Mouse (Mus musculus) hindbrain, embryonic 15.5 days (tissue): Measurements from ENCODE around the gene Dnph1. TPM values are rescaled to one million over a fixed set of nuclear protein-coding genes. Genes with fewer than 3 reads are reported as not detected.

Experiments
- ATAC-seq: fragments of 200-750 bp; cut with Nextera tagmentation; 2 replicates; pipeline ENCODE4 v1.8.0; 2017; ENCODE audit warnings: low read depth, moderate number of reproducible peaks, moderate TSS enrichment; ENCODE audit not compliant: low FRiP score
- H3K27ac ChIP-seq: fragments of 300-500 bp; sonication (generic); replicated peaks from 2 replicates; pipeline ENCODE4 v1.5.1; 2015; ENCODE audit warnings: mild to moderate bottlenecking, inconsistent platforms
- H3K27me3 ChIP-seq: fragments of 300-500 bp; sonication (generic); 2 replicates; pipeline ENCODE4 v1.6.1; 2015; ENCODE audit warnings: control low read depth, inconsistent platforms
- H3K36me3 ChIP-seq: fragments of 300-500 bp; sonication (generic); 2 replicates; pipeline ENCODE4 v1.6.1; 2015; ENCODE audit warnings: control low read depth, inconsistent platforms
- H3K4me1 ChIP-seq: fragments of 300-500 bp; sonication (generic); replicated peaks from 2 replicates; pipeline ENCODE4 v1.6.1; 2015; ENCODE audit warnings: control low read depth, inconsistent platforms
- H3K4me2 ChIP-seq: fragments of 300-500 bp; sonication (generic); 2 replicates; pipeline ENCODE4 v1.6.1; 2015; ENCODE audit warnings: moderate library complexity, mild to moderate bottlenecking, inconsistent platforms
- H3K4me3 ChIP-seq: fragments of 300-500 bp; sonication (generic); 2 replicates; pipeline ENCODE4 v1.5.1; 2015; ENCODE audit warnings: mild to moderate bottlenecking, inconsistent platforms
- H3K9ac ChIP-seq: fragments of 300-500 bp; sonication (generic); 2 replicates; pipeline ENCODE4 v1.6.1; 2015; ENCODE audit warnings: inconsistent platforms
- H3K9me3 ChIP-seq: fragments of 300-500 bp; sonication (generic); 2 replicates; pipeline ENCODE4 v1.6.1; 2016; ENCODE audit warnings: control low read depth, inconsistent platforms
- WGBS: fragments of 180-500 bp; shearing (Covaris S2); methylation state at CpG from one replicate; pipeline ENCODE4 v1.1.7; 2015; 5-methylcytosine and 5-hydroxymethylcytosine counted together
- polyA plus RNA-seq: library from polyadenylated mRNA; unstranded; fragments of >200 nt; fragmentation: Nextera tagmentation; extraction: Ambion mirVana; gene quantifications from 2 replicates; pipeline ENCODE4 v1.2.1, GENCODE M21; 2015

Dnph1 gene
- polyA plus RNA-seq, 1 experiment from 2014 or later = 21.8 TPM

GRCm38 (mm10) chr17:46545813-46546564 is 49.5 kb downstream of the Dnph1 start, which contains the start of gene Cul9:
TSS of gene Cul9 (minus strand) at chr17:46546388.
- H3K27me3 ChIP-seq = no peaks in the 10 kb centered on the region; the same call in 1 of the 2 replicates
- peak within 1 kb of the TSS; percentile 71 for H3K4me3 ChIP-seq
- H3K9ac ChIP-seq = peak within 1 kb of the TSS; percentile 87
- under 1% methylated on average over 47 of the region's 49 CpGs for WGBS
- peak within 1 kb of the TSS; percentile 56 for H3K4me2 ChIP-seq
- H3K4me1 ChIP-seq = peaks cover 22% of the 10 kb centered on the region
- H3K36me3 ChIP-seq = peaks cover 40% of the 10 kb centered on the region
- H3K9me3 ChIP-seq = no peaks in the 10 kb centered on the region
- peak; percentile 93 for ATAC-seq
- H3K27ac ChIP-seq = peak within 1 kb of the TSS; percentile 68

- ATAC-seq = no peak; the same call in 1 of the 2 replicates
- H3K4me1 ChIP-seq = peaks cover 22% of the 10 kb centered on the region
- H3K36me3 ChIP-seq = peaks cover 40% of the 10 kb centered on the region
- peak overlapping the region; percentile 87; the same call in 1 of the 2 replicates for H3K9ac ChIP-seq
- peak overlapping the region; percentile 71 for H3K4me3 ChIP-seq
- no peaks in the 10 kb centered on the region for H3K9me3 ChIP-seq
- 0 out of 2 replicates have a peak overlapping the region, but pooled peaks have one; percentile 68 for H3K27ac ChIP-seq
- 14% methylated on average over 7 of the region's 7 CpGs for WGBS
- peak overlapping the region; percentile 56 for H3K4me2 ChIP-seq
- no peaks in the 10 kb centered on the region; the same call in 1 of the 2 replicates for H3K27me3 ChIP-seq
Measured at GRCm38 (mm10) chr17:46546591-46546990, 50.1 kb downstream of the Dnph1 start.

- 0 out of 2 replicates have a peak overlapping the region, but pooled peaks have one; percentile 56 for H3K4me2 ChIP-seq
- no peak overlapping the region for H3K27ac ChIP-seq
- peak overlapping the region; percentile 71; the same call in 1 of the 2 replicates for H3K4me3 ChIP-seq
- H3K4me1 ChIP-seq = peaks cover 24% of the 10 kb centered on the region
- H3K9me3 ChIP-seq = no peaks in the 10 kb centered on the region
- H3K9ac ChIP-seq = no peak overlapping the region
- no peak for ATAC-seq
- no peaks in the 10 kb centered on the region; the same call in 1 of the 2 replicates for H3K27me3 ChIP-seq
- H3K36me3 ChIP-seq = peaks cover 44% of the 10 kb centered on the region
- 15% methylated on average over 8 of the region's 8 CpGs for WGBS
Measured at GRCm38 (mm10) chr17:46546995-46547394, 50.5 kb downstream of the Dnph1 start.

DNA sequence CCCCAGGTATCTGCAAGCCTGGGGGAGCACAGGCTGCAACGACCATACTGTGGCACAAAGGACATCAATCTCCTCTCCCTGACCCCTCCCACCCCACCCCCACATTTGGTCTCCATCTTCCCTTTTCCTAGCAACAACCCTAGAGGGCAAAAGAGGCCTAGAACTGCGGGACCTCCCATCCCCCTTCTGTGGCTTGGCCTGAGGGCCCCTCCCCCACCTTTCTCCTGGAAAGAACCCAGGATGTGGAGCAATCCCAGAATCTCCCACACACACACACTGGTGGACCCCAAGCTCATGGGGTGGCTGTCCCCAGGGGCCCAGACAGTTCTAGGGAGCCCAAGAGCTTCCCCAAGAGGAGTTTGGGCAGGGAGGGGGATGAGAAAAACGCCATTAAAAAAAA is 51.4 kb downstream of the Dnph1 start:
- no peak for ATAC-seq
- WGBS = 25% methylated on average over 3 of the region's 3 CpGs
- H3K4me1 ChIP-seq = peaks cover 33% of the 10 kb centered on the region
- no peaks in the 10 kb centered on the region for H3K9me3 ChIP-seq
- no peak overlapping the region for H3K4me3 ChIP-seq
- H3K36me3 ChIP-seq = peaks cover 46% of the 10 kb centered on the region
- H3K27ac ChIP-seq = no peak overlapping the region
- no peak overlapping the region for H3K9ac ChIP-seq
- no peak overlapping the region for H3K4me2 ChIP-seq
- no peaks in the 10 kb centered on the region; the same call in 1 of the 2 replicates for H3K27me3 ChIP-seq

DNA sequence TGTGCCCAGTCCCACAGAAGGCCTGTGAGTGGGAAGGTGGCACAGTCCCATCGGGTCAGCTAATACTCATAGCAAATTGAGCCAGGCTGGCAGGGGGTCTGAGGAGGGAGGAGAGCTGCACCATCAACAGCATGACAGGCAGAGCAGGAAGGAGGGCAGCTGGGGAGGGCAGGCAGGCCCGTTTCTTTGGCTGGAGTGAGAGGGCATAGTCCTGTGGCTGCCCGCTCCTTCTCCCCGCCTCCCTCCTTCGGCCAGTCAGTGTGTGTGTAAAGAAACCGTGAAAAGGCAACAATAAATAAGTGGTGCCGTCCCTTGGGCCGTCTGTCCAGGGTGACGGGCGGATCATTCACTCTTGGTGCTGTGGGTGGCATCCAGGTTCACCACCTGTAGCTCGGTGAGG is 52.2 kb downstream of the Dnph1 start:
- WGBS = 57% methylated on average over 11 of the region's 11 CpGs
- H3K4me1 ChIP-seq = peaks cover 41% of the 10 kb centered on the region
- ATAC-seq = no peak

DNA sequence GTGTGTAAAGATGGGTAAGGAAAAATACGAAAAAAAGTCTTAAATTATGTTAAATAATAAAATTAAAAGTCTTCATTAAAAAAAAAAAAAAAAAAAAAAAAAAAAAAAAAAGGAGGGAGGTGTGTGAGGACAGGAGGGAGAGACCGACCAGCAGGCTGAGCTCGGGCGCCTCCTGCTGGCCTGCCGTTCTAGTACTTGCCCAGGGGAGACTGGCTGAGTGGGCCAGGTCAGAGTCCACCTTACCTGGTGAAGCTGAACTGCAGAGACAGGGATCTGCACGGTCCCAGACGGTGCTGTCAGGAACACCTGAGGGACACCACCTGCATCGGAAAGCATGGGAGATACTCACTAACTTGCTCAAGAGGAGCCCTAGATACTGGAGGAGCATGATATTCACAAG is 52.7 kb downstream of the Dnph1 start:
- Histone ChIP-seq H3K27me3 (no peaks in the 10 kb centered on the region; the same call in 1 of the 2 replicates), H3K27ac (no peak overlapping the region), H3K9me3 (no peaks in the 10 kb centered on the region), H3K36me3 (peaks cover 40% of the 10 kb centered on the region), H3K4me2 (no peak overlapping the region), H3K9ac (no peak overlapping the region), H3K4me3 (no peak overlapping the region), H3K4me1 (peaks cover 46% of the 10 kb centered on the region)
- ATAC-seq = no peak
- 30% methylated on average over 8 of the region's 8 CpGs for WGBS

More for the DNA sequence above, 52.2 kb downstream of the Dnph1 start:
- Histone ChIP-seq H3K27ac (no peak overlapping the region), H3K36me3 (peaks cover 40% of the 10 kb centered on the region), H3K9ac (no peak overlapping the region), H3K4me2 (no peak overlapping the region), H3K4me3 (no peak overlapping the region), H3K9me3 (no peaks in the 10 kb centered on the region), H3K27me3 (no peaks in the 10 kb centered on the region; the same call in 1 of the 2 replicates)

Other genes starting within 250 kb of the Dnph1 start
- gene Polr1c, start 248.7 kb upstream of the Dnph1 start, polyA plus RNA-seq = 72.4 and 74.0 TPM in 2 replicates
- gene Yipf3, start 248.6 kb upstream of the Dnph1 start, polyA plus RNA-seq = 88.9 and 99.6 TPM in 2 replicates
- 14.9 and 18.5 TPM in 2 replicates for gene Lrrc73, start 243.2 kb upstream of the Dnph1 start, polyA plus RNA-seq
- gene Tjap1, start 213.7 kb upstream of the Dnph1 start, polyA plus RNA-seq = 30.3 and 34.0 TPM in 2 replicates
- 22.3 and 25.5 TPM in 2 replicates for gene Dlk2, start 199.3 kb upstream of the Dnph1 start, polyA plus RNA-seq
- 9.1 and 9.6 TPM in 2 replicates for gene Abcc10, start 168.4 kb upstream of the Dnph1 start, polyA plus RNA-seq
- gene Zfp318, start 113.0 kb upstream of the Dnph1 start, polyA plus RNA-seq = 18.3 and 20.4 TPM in 2 replicates
- gene Crip3, start 67.8 kb upstream of the Dnph1 start, polyA plus RNA-seq = 2.8 and 3.0 TPM in 2 replicates
- gene Slc22a7, start 58.3 kb upstream of the Dnph1 start, polyA plus RNA-seq = 0.10 TPM in 1 of 2 replicates, not detected in the other
- gene Ttbk1, start 9.0 kb upstream of the Dnph1 start, polyA plus RNA-seq = 8.6 and 8.9 TPM in 2 replicates
- 21.0 and 26.5 TPM in 2 replicates for gene Cul9, start 49.7 kb downstream of the Dnph1 start, polyA plus RNA-seq
- 2.7 and 4.5 TPM in 2 replicates for gene Srf, start 59.5 kb downstream of the Dnph1 start, polyA plus RNA-seq
- 32.8 and 34.1 TPM in 2 replicates for gene Ptk7, start 132.8 kb downstream of the Dnph1 start, polyA plus RNA-seq
- 33.9 and 35.9 TPM in 2 replicates for gene Klc4, start 149.3 kb downstream of the Dnph1 start, polyA plus RNA-seq
- gene Mrpl2, start 149.5 kb downstream of the Dnph1 start, polyA plus RNA-seq = 64.3 TPM in 2 replicates
- 38.4 and 43.8 TPM in 2 replicates for gene Cul7, start 153.6 kb downstream of the Dnph1 start, polyA plus RNA-seq
- 53.0 TPM in 2 replicates for gene Rrp36, start 177.6 kb downstream of the Dnph1 start, polyA plus RNA-seq
- 291 and 302 TPM in 2 replicates for gene Mea1, start 182.1 kb downstream of the Dnph1 start, polyA plus RNA-seq
- 168 and 179 TPM in 2 replicates for gene Klhdc3, start 184.2 kb downstream of the Dnph1 start, polyA plus RNA-seq
- gene Ppp2r5d, start 208.4 kb downstream of the Dnph1 start, polyA plus RNA-seq = 101 and 109 TPM in 2 replicates
- 29.7 and 30.7 TPM in 2 replicates for gene Pex6, start 214.8 kb downstream of the Dnph1 start, polyA plus RNA-seq
- gene Gnmt, start 232.5 kb downstream of the Dnph1 start, polyA plus RNA-seq = 0.86 and 1.9 TPM in 2 replicates